ENCODE assay signal across 8 mouse cellular contexts in the genomic region with DNA sequence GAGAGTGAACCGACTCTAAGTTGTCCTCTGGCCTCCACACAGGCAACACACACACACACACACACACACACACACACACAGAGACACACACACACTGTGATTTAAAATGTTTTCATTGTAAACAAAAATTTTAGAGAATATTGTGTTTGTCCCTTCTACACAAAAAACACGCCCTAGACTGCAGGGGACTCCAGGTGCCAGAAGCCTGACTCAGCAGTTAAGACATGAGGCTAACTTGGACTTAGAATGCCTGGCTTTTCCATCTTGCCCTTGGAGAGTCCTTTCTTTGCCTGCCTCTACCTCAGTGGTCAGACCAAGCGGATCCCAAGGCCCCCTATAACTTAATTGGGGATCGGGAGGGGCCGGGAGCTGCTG. TPM values are rescaled to one million over a fixed set of nuclear protein-coding genes. Genes with fewer than 3 reads are reported as not detected.
A peak's percentile ranks its signal among the peaks of the same experiment; 100 is the strongest.
DNase-seq lines count a peak whose midpoint lies in the region; ATAC-seq and TF ChIP-seq lines count a peak whose summit lies in the region.

No protein-coding gene starts in this region.

- peak overlapping the region; percentile 47; the same call in 1 of the 2 replicates for H3K4me3 ChIP-seq in spleen, adult 2 months (ENCODE audit: extremely low read depth, insufficient read depth, insufficient read length)
- peak overlapping the region; percentile 72 for H3K4me3 ChIP-seq in hindbrain, embryonic 12.5 days
- H3K4me3 ChIP-seq in midbrain, embryonic 10.5 days, result peak overlapping the region; percentile 81

- no peaks in the 10 kb centered on the region for H3K36me3 ChIP-seq in spleen, adult 2 months (ENCODE audit: control insufficient read depth, insufficient read depth, low read length)
- H3K36me3 ChIP-seq in hindbrain, embryonic 12.5 days, result no peaks in the 10 kb centered on the region
- H3K36me3 ChIP-seq in midbrain, embryonic 10.5 days, result 0 out of 2 replicates have a peak, but pooled peaks cover 7% of the 10 kb centered on the region

- no peak for TF ChIP-seq POLR2A in spleen, adult 2 months (IDR thresholded peaks at IDR 0.05; ENCODE audit: low read depth, low read length)

- H3K9me3 ChIP-seq in hindbrain, embryonic 12.5 days (replicated peaks), result no peaks in the 10 kb centered on the region
- no peaks in the 10 kb centered on the region for H3K9me3 ChIP-seq in midbrain, embryonic 10.5 days (replicated peaks)

- peak; percentile 49; the same call in 1 of the 2 replicates for ATAC-seq in hindbrain, embryonic 12.5 days (ENCODE audit: low FRiP score)

- WGBS in spleen, adult 2 months, result 30% methylated on average over 5 of the region's 5 CpGs
- WGBS in hindbrain, embryonic 12.5 days, result 11% methylated on average over 5 of the region's 5 CpGs
- 8% methylated on average over 5 of the region's 5 CpGs for WGBS in midbrain, embryonic 10.5 days

- peak overlapping the region; percentile 68 for H3K4me2 ChIP-seq in hindbrain, embryonic 12.5 days (replicated peaks)

- peak overlapping the region; percentile 16; the same call in 1 of the 2 replicates for H3K27ac ChIP-seq in spleen, adult 2 months (ENCODE audit: insufficient read depth, low read length)
- peak overlapping the region; percentile 83; the same call in 1 of the 2 replicates for H3K27ac ChIP-seq in hindbrain, embryonic 12.5 days
- peak overlapping the region; percentile 93 for H3K27ac ChIP-seq in midbrain, embryonic 10.5 days (replicated peaks)

- H3K27me3 ChIP-seq in spleen, adult 2 months (ENCODE audit: control insufficient read depth, insufficient read depth, low read length), result peaks cover 6% of the 10 kb centered on the region
- peaks cover 13% of the 10 kb centered on the region for H3K27me3 ChIP-seq in hindbrain, embryonic 12.5 days
- H3K27me3 ChIP-seq in midbrain, embryonic 10.5 days (ENCODE audit: low read depth, poor library complexity, severe bottlenecking), result peaks cover 33% of the 10 kb centered on the region

- TF ChIP-seq CTCF in spleen, adult 2 months (IDR thresholded peaks at IDR 0.05; ENCODE audit: extremely low read depth, insufficient read depth, insufficient read length, insufficient replicate concordance), result no peak

- H3K4me1 ChIP-seq in spleen, adult 2 months (ENCODE audit: control insufficient read depth, insufficient read depth, insufficient read length), result no peaks in the 10 kb centered on the region; the same call in 1 of the 2 replicates
- peaks cover 15% of the 10 kb centered on the region for H3K4me1 ChIP-seq in hindbrain, embryonic 12.5 days
- H3K4me1 ChIP-seq in midbrain, embryonic 10.5 days, result peaks cover 33% of the 10 kb centered on the region

- H3K9ac ChIP-seq in hindbrain, embryonic 12.5 days, result peak overlapping the region; percentile 82

- peak; percentile 66 for DNase-seq in cerebellum, adult 9-10 months
- DNase-seq in cerebellum, adult 9-11 months, result no peak
- no peak for DNase-seq in spleen, adult 2 months (ENCODE audit: low read depth in 1 of 2, low spot score in 2 of 2)
- DNase-seq in spleen, postnatal 10 days (ENCODE audit: low spot score in 2 of 2), result no peak
- no peak for DNase-seq in midbrain, embryonic 10.5 days (ENCODE audit: low spot score)
- DNase-seq in adrenal gland, adult (ENCODE audit: inconsistent age in 2 of 2, low spot score in 1 of 2), result no peak
- no peak for DNase-seq in testis, postnatal 10 days (ENCODE audit: low spot score)

RNA-seq across cellular contexts. Expression of gene Epdr1, which starts 0.9 kb away (rescaled TPM):
- 6.5 and 7.8 TPM in 2 replicates for polyA plus RNA-seq in spleen, adult 2 months (2012; rRNA removed)
- 17.7 and 19.5 TPM in 2 replicates for polyA plus RNA-seq in hindbrain, embryonic 12.5 days (2016; fragmentation: Nextera tagmentation; extraction: Ambion mirVana)
- polyA plus RNA-seq in midbrain, embryonic 10.5 days (2016; fragmentation: Nextera tagmentation; extraction: Ambion mirVana), result 19.8 and 23.0 TPM in 2 replicates

RNA-seq across cellular contexts. Expression of gene Sfrp4, which starts 4.1 kb away (rescaled TPM):
- polyA plus RNA-seq in spleen, adult 2 months (2012; rRNA removed), result 0.07 and 0.22 TPM in 2 replicates
- polyA plus RNA-seq in hindbrain, embryonic 12.5 days (2016; fragmentation: Nextera tagmentation; extraction: Ambion mirVana), result 1.2 and 1.4 TPM in 2 replicates
- 0.81 and 3.0 TPM in 2 replicates for polyA plus RNA-seq in midbrain, embryonic 10.5 days (2016; fragmentation: Nextera tagmentation; extraction: Ambion mirVana)

Comparison
In these comparisons a context has a peak if more than half of its experiments do, and no peak if none do; other contexts are left out.
1. H3K27ac ChIP-seq: peak in every context shown above with its lines; median percentile 93 in midbrain, embryonic 10.5 days; 83 in hindbrain, embryonic 12.5 days; 16 in spleen, adult 2 months.